Mouse (Mus musculus) stomach, postnatal 0 days (tissue): Measurements from ENCODE around the gene Ddx6. TPM values are rescaled to one million over a fixed set of nuclear protein-coding genes. Genes with fewer than 3 reads are reported as not detected.

Source experiments
- ATAC-seq: fragments of 200-750 bp; cut with Nextera tagmentation; 2 replicates; pipeline ENCODE4 v1.8.0; 2017; ENCODE audit not compliant: low FRiP score, low TSS enrichment
- DNase-seq: peaks from one replicate; pipeline ENCODE4 v3.0.0-alpha.2; 2016; ENCODE audit warnings: low spot score
- H3K27ac ChIP-seq: fragments of 300-500 bp; sonication (generic); replicated peaks from 2 replicates; pipeline ENCODE4 v1.5.1; 2014; ENCODE audit warnings: mild to moderate bottlenecking, control low read depth
- H3K27me3 ChIP-seq: fragments of 300-500 bp; sonication (generic); 2 replicates; pipeline ENCODE4 v1.6.1; 2014; ENCODE audit warnings: low read length; ENCODE audit not compliant: control insufficient read depth, insufficient read depth
- H3K36me3 ChIP-seq: fragments of 300-500 bp; sonication (generic); 2 replicates; pipeline ENCODE4 v1.6.1; 2014; ENCODE audit warnings: low read length, mixed read lengths; ENCODE audit not compliant: control insufficient read depth, insufficient read depth
- H3K4me1 ChIP-seq: fragments of 300-500 bp; sonication (generic); replicated peaks from 2 replicates; pipeline ENCODE4 v1.6.1; 2014; ENCODE audit warnings: antibody characterized with exemption; ENCODE audit not compliant: control insufficient read depth, insufficient read depth
- H3K4me2 ChIP-seq: fragments of 300-500 bp; sonication (generic); replicated peaks from 2 replicates; pipeline ENCODE4 v1.6.1; 2014; ENCODE audit warnings: low read depth, mild to moderate bottlenecking, control low read depth, moderate library complexity
- H3K4me3 ChIP-seq: fragments of 300-500 bp; sonication (generic); 2 replicates; pipeline ENCODE4 v1.5.1; 2014; ENCODE audit warnings: low read depth, low read length, control low read depth
- H3K9ac ChIP-seq: fragments of 300-500 bp; sonication (generic); 2 replicates; pipeline ENCODE4 v1.6.1; 2014; ENCODE audit warnings: mild to moderate bottlenecking, low read length, control low read depth, mixed read lengths
- H3K9me3 ChIP-seq: fragments of 300-500 bp; sonication (generic); 2 replicates; pipeline ENCODE4 v1.6.1; 2016; ENCODE audit warnings: low read length; ENCODE audit not compliant: control insufficient read depth
- CTCF ChIP-seq: IDR thresholded peaks from 2 replicates; pipeline ENCODE4 v1.5.1; 2016; ENCODE audit warnings: antibody characterized with exemption, low read depth, mild to moderate bottlenecking, moderate library complexity
- EP300 ChIP-seq: optimal IDR thresholded peaks from 2 replicates; pipeline ENCODE3; 2016; ENCODE audit warnings: antibody characterized with exemption
- WGBS: fragments of 180-500 bp; shearing (Covaris S2); extraction: QIAGEN DNeasy Blood & Tissue Kit; methylation state at CpG from one replicate; pipeline ENCODE4 v1.1.7; 2014; 5-methylcytosine and 5-hydroxymethylcytosine counted together
- polyA plus RNA-seq: library from polyadenylated mRNA; unstranded; fragments of >200 nt; fragmentation: Nextera tagmentation; extraction: Ambion mirVana; gene quantifications from 2 replicates; pipeline ENCODE4 v1.2.1, GENCODE M21; 2015

Ddx6 gene
- polyA plus RNA-seq, 1 experiment from 2014 or later, result 10.4 TPM

DNA sequence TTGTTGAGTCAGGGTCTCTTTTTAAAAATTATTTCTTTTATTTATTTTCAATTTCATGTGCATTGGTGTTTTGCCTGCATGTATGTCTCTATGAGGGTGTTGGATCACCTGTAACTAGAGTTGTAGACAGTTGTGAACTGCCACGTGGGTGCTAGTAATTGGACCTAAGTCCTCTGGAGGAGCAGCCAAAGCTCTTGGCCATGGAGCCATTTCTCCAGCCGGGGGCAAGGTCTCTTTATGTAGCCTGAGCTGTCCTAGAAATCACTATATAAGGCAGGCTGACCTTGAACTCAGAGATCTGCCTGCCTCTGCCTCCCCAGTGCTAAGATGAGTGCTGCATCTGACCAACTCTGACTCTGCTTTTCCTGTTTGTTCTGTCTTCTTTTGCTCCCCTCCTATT lies 39.5 kb downstream of the Ddx6 start:
- no peak for TF ChIP-seq CTCF
- TF ChIP-seq EP300, result no peak
- no peaks in the 10 kb centered on the region for H3K9me3 ChIP-seq
- H3K4me3 ChIP-seq, result no peak overlapping the region
- H3K36me3 ChIP-seq, result no peaks in the 10 kb centered on the region
- H3K4me1 ChIP-seq, result no peaks in the 10 kb centered on the region
- no peak overlapping the region for H3K4me2 ChIP-seq
- no peaks in the 10 kb centered on the region for H3K27me3 ChIP-seq
- no peak overlapping the region for H3K27ac ChIP-seq
- H3K9ac ChIP-seq, result no peak overlapping the region
- 90% methylated on average over 2 of the region's 2 CpGs for WGBS
- DNase-seq (no peak), ATAC-seq (no peak)

DNA sequence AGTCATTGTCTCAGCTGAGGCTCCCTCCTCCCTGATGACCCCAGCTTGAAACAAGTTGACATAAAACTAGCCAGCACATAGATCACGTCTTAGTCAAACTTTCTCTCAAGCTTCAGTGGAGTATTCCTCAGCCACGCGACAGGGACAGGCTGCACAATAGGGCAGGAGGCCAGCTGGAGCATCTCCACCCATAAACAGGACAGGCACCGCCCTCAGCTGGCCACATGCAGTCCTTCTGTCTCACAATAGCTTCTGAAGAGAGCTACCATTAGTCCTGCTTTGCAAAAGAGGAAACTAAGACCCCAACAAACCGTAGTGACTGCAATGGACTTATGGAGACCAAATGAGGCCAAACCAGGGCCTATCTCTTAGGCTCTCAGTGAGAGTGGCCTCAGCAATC lies 40.8 kb downstream of the Ddx6 start:
- DNase-seq, result no peak

DNA sequence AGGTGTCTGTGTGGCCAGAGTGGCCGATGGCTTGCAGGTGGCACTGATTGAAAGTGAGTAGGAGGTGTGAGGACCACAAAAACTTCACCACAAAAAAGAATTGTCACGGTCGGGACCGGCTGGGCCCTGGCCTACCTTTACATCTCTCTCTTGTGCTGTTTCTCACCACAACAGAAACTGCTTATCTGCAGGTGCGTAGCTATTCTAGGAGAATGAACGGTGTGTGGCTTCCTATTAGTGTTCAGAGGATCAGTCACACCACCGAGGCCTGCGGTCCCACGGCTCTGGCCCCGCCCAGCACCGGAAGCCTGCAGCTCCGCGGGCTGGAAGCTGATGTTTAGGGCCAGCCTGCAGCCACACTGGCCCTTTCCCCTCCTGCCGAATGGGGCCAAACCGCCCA lies 41.2 kb downstream of the Ddx6 start:
- no peaks in the 10 kb centered on the region for H3K27me3 ChIP-seq
- no peaks in the 10 kb centered on the region for H3K4me1 ChIP-seq
- no peak for TF ChIP-seq CTCF
- no peak for TF ChIP-seq EP300
- H3K9ac ChIP-seq, result no peak overlapping the region
- H3K36me3 ChIP-seq, result no peaks in the 10 kb centered on the region
- H3K27ac ChIP-seq, result no peak overlapping the region
- H3K4me2 ChIP-seq, result no peak overlapping the region
- DNase-seq (no peak), ATAC-seq (0 out of 2 replicates have a peak, but pooled peaks have one; percentile 30)
- H3K9me3 ChIP-seq, result no peaks in the 10 kb centered on the region
- 57% methylated on average over 15 of the region's 15 CpGs for WGBS
- no peak overlapping the region for H3K4me3 ChIP-seq

More for the DNA sequence above, 40.8 kb downstream of the Ddx6 start:
- Histone ChIP-seq H3K4me2 (no peak overlapping the region), H3K9me3 (no peaks in the 10 kb centered on the region), H3K4me1 (no peaks in the 10 kb centered on the region), H3K9ac (no peak overlapping the region), H3K27ac (no peak overlapping the region), H3K36me3 (no peaks in the 10 kb centered on the region), H3K4me3 (no peak overlapping the region), H3K27me3 (no peaks in the 10 kb centered on the region)
- ATAC-seq, result no peak
- TF ChIP-seq CTCF (peak; percentile 26), EP300 (no peak)
- WGBS, result 44% methylated on average over 5 of the region's 5 CpGs

DNA sequence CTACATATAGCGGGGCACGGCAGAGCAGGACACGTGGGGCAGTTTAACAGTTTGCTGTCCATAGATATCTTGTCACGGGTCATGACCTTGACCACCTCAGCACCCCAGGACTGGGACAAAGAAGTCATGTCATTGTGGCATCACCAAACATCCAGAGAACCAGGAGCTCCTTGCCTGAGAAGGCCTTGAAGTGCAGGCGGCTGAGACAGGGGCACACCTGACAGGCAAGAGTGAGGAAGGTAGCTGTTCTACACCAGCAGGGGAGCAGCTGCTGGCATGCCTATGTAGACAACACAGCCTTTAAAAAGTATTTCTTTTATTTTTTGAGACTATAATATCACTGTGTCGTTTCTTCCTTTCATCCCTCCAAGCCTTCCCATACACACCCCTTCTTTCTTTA lies 41.7 kb downstream of the Ddx6 start:
- Histone ChIP-seq H3K27me3 (no peaks in the 10 kb centered on the region), H3K9ac (no peak overlapping the region), H3K4me1 (no peaks in the 10 kb centered on the region), H3K36me3 (no peaks in the 10 kb centered on the region), H3K27ac (no peak overlapping the region), H3K4me3 (no peak overlapping the region), H3K9me3 (no peaks in the 10 kb centered on the region), H3K4me2 (no peak overlapping the region)
- no peak for DNase-seq
- WGBS, result 82% methylated on average over 6 of the region's 6 CpGs
- TF ChIP-seq CTCF (no peak), EP300 (no peak)
- no peak for ATAC-seq

DNA sequence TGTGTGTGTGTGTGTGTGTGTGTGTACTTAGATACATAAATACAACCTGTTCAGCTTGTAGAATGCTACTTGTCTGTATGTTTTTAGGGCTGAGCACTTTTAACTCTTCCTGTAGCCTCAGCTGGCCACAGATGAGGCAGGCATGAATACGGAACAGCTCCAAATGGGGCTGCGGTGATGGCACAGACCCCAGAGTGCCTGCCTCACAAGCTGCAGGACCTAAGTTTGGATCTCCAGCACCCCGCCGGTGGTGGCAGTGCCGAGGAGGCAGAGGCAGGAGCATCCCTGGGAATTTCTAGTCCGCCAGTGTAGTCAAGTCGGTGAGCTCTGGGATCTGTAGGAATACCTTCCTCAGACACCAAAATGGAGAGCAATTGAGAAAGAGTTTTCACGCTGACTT lies 42.3 kb downstream of the Ddx6 start:
- Histone ChIP-seq H3K27me3 (no peaks in the 10 kb centered on the region), H3K36me3 (no peaks in the 10 kb centered on the region), H3K4me1 (no peaks in the 10 kb centered on the region), H3K9ac (no peak overlapping the region), H3K4me2 (no peak overlapping the region), H3K4me3 (no peak overlapping the region), H3K27ac (no peak overlapping the region), H3K9me3 (no peaks in the 10 kb centered on the region)
- ATAC-seq (no peak), DNase-seq (no peak)
- TF ChIP-seq CTCF (no peak), EP300 (no peak)
- WGBS, result 95% methylated on average over 8 of the region's 8 CpGs

DNA sequence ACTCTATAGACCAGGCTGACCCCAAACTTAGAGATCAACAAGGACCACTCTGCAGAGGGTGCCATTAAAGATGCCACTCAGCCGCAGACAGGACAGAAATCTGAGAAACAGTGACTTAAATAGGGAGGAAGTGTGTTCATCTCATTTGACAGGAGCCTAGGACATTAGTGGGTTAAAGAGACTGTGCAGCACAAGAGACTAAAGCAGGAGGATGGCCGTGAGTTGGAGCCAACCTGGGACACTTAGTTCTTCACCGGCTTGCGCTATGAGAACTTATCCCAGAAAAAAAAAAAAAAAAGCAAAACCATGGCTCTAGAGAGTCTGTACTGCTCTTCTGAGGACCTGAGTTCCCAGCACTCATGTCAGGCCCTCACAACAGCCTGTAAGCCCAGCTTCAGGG lies 43.0 kb downstream of the Ddx6 start:
- H3K9me3 ChIP-seq, result no peaks in the 10 kb centered on the region
- 83% methylated on average over 4 of the region's 4 CpGs for WGBS
- H3K4me3 ChIP-seq, result no peak overlapping the region
- no peaks in the 10 kb centered on the region for H3K4me1 ChIP-seq
- no peak overlapping the region for H3K9ac ChIP-seq
- no peak overlapping the region for H3K27ac ChIP-seq
- no peak overlapping the region for H3K4me2 ChIP-seq
- no peak for DNase-seq
- TF ChIP-seq EP300 (no peak), CTCF (no peak)
- ATAC-seq, result no peak
- no peaks in the 10 kb centered on the region for H3K27me3 ChIP-seq
- no peaks in the 10 kb centered on the region for H3K36me3 ChIP-seq
